Mouse (Mus musculus): ENCODE measurements around the gene Tek.
"Not testable (repeated sequence)": the region's sequence is repeated elsewhere in the genome, so short reads cannot be mapped to it uniquely, and the experiment has no call there.

Tek gene

GRCm38 (mm10) chr4:94738838-94739731 is at the start of gene Tek:
TSS of gene Tek (plus strand) at chr4:94739289.
- DNase-seq, result no peak

DNA sequence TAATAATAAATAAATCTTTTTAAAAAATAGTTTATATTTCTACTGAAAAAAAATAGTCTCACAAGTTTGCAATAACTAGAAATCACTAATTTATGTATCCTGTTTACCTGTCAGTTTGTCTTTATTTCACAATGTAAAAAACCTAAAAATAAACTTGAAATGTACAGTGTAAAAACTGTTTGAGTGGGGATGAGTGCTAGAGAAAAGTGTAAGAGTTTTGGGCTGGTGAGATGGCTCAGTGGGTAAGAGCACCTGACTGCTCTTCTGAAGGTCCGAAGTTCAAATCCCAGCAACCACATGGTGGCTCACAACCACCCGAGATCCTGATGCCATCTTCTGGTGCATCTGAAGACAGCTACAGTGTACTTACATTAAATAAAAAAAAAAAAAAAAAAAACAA is 49.3 kb upstream of the Tek start:
- not testable (repeated sequence) for DNase-seq

- DNase-seq, result no peak
Observed at GRCm38 (mm10) chr4:94691078-94691477, 48.0 kb upstream of the Tek start.

- no peak for DNase-seq
Observed at GRCm38 (mm10) chr4:94692175-94692574, 46.9 kb upstream of the Tek start.

- DNase-seq, result no peak
Observed at GRCm38 (mm10) chr4:94696368-94696767, 42.7 kb upstream of the Tek start.

GRCm38 (mm10) chr4:94711002-94711401 is 28.1 kb upstream of the Tek start:
- no peak for DNase-seq

DNA sequence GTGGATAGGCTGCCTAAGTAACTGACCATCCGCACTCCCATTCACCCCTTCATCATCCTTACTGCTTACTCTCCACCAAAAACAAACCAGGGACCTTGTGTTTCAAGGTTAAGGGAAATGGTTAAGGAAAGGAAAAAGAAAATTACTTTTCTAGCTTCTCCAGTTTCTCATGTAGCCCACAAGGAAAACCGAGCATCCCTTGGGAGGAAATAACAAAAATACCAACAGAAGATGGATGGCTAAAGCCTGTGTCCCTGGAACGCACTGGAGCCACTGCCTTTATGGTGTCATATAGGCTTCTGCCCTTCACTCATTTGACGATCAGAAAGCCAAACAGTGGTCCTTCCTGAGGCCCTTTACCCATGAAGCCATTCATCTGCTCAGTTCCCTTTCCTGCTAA is 27.7 kb upstream of the Tek start:
- DNase-seq, result no peak

DNA sequence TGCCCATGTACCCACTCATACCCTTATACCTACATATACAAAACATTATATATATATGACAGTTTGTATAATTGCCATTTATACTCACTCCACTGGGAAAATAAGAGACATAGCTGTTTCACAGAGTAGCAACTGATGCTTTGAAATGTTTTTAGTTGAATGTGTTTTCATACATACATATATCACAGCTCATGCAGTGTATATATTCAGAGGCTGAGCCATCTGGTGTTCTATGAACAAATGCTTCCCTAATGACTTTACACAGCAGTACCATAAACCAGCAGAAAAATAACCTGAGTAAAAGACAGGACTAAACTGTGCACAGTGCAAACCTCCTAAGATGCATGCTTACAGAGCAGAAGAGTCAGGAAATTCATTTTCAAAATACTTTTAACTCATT is 25.3 kb upstream of the Tek start:
- no peak for DNase-seq

DNA sequence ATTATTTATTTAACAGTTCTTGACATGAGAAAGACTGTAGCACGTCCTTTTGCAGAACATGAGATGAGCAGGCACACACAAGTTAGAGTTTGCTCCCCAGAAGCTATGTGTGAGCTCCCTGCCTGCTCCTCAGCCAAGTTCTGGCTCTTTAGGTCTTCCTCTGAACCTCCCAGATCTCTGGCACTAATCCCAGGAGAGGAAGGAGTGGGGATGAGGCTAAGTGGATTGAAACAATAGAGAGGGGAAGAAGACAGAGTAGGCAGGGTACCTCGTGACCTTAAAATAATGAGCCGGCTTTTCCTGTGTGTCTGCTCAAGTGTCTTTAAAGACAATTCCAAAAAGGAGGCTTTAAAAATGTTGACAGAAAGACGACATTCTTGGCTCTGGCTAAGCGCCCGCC is 23.9 kb upstream of the Tek start:
- no peak for DNase-seq

DNA sequence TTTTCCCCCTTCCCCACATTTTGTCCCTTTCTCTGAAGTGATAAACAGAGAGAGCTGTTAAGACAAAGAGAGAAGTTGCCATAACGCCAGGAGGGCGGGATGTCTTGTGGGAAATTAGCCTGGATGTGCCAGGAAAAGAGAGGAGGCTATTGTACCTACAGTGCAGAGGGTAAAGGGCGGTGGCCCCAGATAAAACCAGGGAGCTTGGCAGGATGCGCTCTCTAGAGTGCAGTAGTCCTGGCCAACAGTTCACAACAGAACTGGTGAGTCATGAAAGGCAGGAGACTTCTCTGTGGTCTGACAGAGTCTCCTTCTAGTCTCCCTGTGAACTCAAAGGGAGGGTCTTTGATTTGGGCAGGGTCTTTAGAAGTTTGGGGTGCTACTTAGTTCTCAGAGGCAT is 13.3 kb upstream of the Tek start:
- no peak for DNase-seq

- DNase-seq, result no peak
Observed at GRCm38 (mm10) chr4:94732721-94733120, 6.4 kb upstream of the Tek start.

DNA sequence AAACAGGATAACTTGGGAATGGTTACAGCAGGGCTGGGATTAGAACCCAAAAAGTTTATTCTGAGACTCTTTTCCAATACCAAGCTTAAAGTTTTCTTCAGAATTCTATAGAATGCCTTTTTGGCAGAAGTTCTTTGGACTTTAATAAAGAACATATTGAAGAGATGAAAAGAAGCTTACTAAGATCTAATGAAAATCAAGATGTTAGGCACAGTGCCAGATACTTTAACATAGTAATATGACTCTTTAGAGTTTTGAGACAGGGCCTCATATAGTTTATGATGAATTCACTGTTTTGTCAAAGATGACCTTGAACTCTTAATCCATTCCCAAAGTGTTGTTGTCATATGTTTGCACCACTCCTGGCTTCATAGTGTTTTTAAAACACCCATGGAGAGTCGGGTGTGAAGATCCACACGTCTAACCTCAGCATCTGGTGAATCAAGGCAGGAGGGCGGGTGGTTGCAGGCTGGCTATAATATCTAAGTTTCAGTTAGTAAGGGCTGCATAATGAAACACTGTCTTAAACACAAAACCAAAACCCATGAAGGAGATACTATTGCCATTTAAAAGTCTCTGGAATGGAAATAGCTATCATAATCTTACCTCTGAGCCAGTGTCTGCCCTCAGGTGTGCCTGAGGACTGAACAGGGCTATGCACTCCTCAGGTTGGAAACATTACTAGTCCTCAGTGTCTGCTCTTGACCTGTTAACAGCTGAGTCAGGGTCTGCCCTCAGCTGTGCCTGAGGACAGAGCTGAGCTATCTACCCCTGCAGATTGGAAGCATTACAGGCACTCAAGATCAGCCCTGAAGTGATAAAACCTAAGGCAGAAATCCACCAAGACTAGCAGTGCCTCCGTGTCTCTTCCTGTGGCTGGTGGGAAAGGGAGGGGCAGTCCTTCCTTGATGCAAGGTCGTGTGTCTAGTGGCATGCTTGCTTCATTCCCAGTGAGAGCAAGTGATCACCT is 1.5 kb upstream of the Tek start:
- DNase-seq, result no peak

- no peak for DNase-seq
Observed at GRCm38 (mm10) chr4:94741824-94742223, 2.7 kb downstream of the Tek start.

GRCm38 (mm10) chr4:94745749-94746148 is 6.7 kb downstream of the Tek start:
- no peak for DNase-seq

GRCm38 (mm10) chr4:94746387-94746811 is 7.3 kb downstream of the Tek start:
- DNase-seq, result no peak

DNA sequence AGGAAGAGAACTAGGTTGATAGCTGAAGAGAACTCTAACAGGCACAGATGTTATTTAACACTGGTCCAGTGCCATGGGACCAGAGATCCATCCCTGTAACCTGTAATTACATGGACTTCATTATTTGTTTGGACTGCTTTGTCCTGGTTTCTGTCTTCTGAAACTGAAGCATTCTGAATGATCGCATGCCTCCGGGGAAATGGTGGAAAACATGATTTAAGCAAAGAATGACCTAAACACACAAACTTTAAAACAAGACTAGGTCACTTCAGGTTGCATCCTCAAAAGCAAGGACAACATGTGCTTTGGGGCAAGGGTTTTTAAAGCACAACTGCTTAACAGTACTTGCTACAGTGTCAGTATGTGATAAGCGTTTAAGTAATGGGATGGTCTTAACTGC is 8.2 kb downstream of the Tek start:
- no peak for DNase-seq

GRCm38 (mm10) chr4:94752512-94752911 is 13.4 kb downstream of the Tek start:
- no peak for DNase-seq

DNA sequence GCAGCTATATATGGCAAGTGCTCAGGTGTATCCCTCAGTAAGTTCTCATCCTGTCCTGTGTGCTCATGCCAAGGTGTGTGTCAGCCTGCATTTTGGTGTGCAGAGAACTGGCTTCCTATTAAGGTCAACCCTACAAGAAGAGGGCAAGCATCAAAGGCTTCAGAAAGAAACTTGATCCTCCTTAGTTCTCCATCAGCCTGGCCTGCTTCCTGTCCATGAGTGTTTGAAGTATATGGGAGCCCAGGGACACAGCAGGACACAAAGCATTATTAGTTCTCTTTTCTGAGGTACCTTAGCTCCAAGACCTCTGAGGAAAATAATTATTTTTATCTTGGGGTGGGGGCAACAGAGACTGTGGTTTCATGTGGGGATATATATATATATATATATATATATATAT is 26.1 kb downstream of the Tek start:
- DNase-seq, result no peak

DNA sequence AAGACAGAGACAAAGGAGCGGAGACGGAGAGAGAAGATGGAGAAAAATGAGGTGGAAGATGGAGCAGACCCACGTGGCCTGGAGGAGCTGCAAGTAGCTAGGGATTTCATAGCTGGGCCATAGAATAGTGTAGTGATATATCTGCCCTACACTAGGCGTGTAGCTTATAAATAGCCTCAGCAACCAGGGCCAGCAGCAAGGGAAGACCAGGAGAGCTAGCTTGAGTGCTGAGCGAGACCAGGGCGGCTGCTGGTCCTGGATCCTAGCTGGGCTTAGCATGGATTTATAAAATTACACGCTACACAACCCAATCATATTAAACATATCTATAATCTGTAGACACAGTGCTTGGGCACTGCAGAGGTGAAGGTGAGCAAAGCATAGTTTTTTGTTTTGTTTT is 27.1 kb downstream of the Tek start:
- no peak for DNase-seq

DNA sequence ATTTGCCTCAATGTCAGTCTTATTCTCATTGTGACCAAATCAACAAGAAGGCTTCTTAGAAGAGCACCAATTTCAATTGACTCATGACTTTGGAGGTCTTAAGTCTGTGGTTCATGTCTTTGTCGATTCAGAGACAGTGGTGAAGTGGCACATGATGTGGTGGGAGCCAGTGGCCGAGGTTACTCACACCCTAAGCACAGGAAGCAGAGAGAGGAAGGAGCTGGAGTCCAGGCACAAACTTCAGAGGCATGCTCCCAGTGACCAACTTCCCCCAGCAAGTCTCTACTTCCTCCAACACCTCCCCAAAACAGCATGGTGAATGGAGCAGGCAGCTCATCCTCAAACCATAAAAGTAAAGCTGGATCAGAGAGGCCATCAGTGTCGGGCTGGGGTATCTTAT is 29.5 kb downstream of the Tek start:
- DNase-seq, result no peak

DNA sequence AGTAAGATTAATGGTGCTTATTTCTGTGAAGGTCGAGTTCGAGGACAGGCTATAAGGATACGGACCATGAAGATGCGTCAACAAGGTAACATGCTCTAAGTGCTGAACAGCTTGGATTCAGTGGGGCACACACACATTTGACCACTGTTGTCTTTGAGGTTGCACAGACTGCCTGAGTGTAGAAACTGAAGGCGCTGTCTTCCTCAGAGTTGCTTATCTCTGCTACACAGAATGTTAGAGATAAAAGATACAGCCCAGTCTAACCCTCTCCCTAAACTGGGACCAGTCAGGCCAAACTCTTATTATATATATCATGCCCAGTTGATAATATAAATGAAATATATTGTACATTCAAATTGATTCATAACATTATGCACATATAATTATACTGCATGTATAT is 42.0 kb downstream of the Tek start:
- no peak for DNase-seq

DNA sequence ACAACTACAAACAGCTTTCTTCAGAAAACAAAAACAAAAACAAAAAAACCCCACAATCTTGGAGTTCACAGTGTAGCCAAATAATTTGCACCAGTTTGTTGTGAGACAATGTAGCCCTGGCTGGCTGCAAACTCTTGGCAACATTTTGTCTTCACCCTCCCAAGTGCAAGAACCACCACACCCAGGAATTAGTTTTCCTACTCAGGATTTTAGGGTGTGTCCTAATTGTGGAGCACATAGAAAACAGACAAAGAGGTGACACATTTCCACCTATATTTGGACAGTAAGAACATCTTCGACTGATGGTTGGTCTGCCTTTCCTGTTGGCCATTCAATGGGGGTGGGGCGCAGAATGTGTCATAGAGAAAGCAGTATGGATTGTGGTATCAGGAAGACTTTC is 46.8 kb downstream of the Tek start:
- no peak for DNase-seq

GRCm38 (mm10) chr4:94803187-94803586 is 64.1 kb downstream of the Tek start:
- DNase-seq, result no peak

- DNase-seq, result no peak
Observed at GRCm38 (mm10) chr4:94810616-94811015, 71.5 kb downstream of the Tek start.

Data from cerebellum, adult 11-12 months (tissue).